ENCODE assay signal across 9 mouse cellular contexts in genomic region chr1:172221297-172222063, GRCm38 (mm10). TPM values are rescaled to one million over a fixed set of nuclear protein-coding genes. Genes with fewer than 3 reads are reported as not detected.
DNase-seq lines count a peak whose midpoint lies in the region; ATAC-seq and TF ChIP-seq lines count a peak whose summit lies in the region.
"Had no signal": no experiment of that assay in that cellular context is flagged by ENCODE, and none has a peak within 500 bp of the region (broad histone marks: within the 10 kb centered on the region; RNA-seq: fewer than 3 reads in every experiment).

No protein-coding gene starts in this region.

- intact Hi-C loops in left cerebral cortex, adult 2 months (cut with DNase I), result no loop called here

- H3K9me3 ChIP-seq in forebrain, embryonic 10.5 days, result no peaks in the 10 kb centered on the region
- no peaks in the 10 kb centered on the region for H3K9me3 ChIP-seq in forebrain, postnatal 0 days (ENCODE audit: low read length)
- H3K9me3 ChIP-seq in kidney, postnatal 0 days (replicated peaks; ENCODE audit: low read length), result no peaks in the 10 kb centered on the region
- H3K9me3 ChIP-seq in forebrain, embryonic 13.5 days (replicated peaks), result no peaks in the 10 kb centered on the region
- no peaks in the 10 kb centered on the region for H3K9me3 ChIP-seq in limb, embryonic 13.5 days

- no peaks in the 10 kb centered on the region for H3K27me3 ChIP-seq in forebrain, embryonic 10.5 days (ENCODE audit: poor library complexity, severe bottlenecking)
- H3K27me3 ChIP-seq in forebrain, postnatal 0 days (ENCODE audit: insufficient read depth, low read length), result no peaks in the 10 kb centered on the region
- no peaks in the 10 kb centered on the region for H3K27me3 ChIP-seq in kidney, postnatal 0 days (ENCODE audit: insufficient read depth, low read length)
- H3K27me3 ChIP-seq in forebrain, embryonic 13.5 days, result no peaks in the 10 kb centered on the region
- H3K27me3 ChIP-seq in limb, embryonic 13.5 days, result no peaks in the 10 kb centered on the region

- no peak for ATAC-seq in forebrain, postnatal 0 days
- peak; percentile 37 for ATAC-seq in kidney, postnatal 0 days (replicated peaks; ENCODE audit: low FRiP score, low read depth)
- ATAC-seq in forebrain, embryonic 13.5 days, result no peak
- peak; percentile 74 for ATAC-seq in limb, embryonic 13.5 days (ENCODE audit: low FRiP score, low read depth)

- H3K4me2 ChIP-seq in forebrain, postnatal 0 days (ENCODE audit: low read depth), result no peak overlapping the region
- H3K4me2 ChIP-seq in kidney, postnatal 0 days (ENCODE audit: low read length), result no peak overlapping the region
- no peak overlapping the region for H3K4me2 ChIP-seq in forebrain, embryonic 13.5 days
- H3K4me2 ChIP-seq in limb, embryonic 13.5 days (replicated peaks), result peak overlapping the region; percentile 38

- H3K27ac ChIP-seq in forebrain, embryonic 10.5 days, result peak overlapping the region; percentile 84
- no peak overlapping the region for H3K27ac ChIP-seq in forebrain, postnatal 0 days (ENCODE audit: low read depth, low read length)
- H3K27ac ChIP-seq in kidney, postnatal 0 days, result peak overlapping the region; percentile 74
- peak overlapping the region; percentile 45 for H3K27ac ChIP-seq in forebrain, embryonic 13.5 days
- H3K27ac ChIP-seq in limb, embryonic 13.5 days, result peak overlapping the region; percentile 98
- no peak overlapping the region for H3K27ac ChIP-seq in left cerebral cortex, adult 2 months

- no peak overlapping the region for H3K9ac ChIP-seq in forebrain, postnatal 0 days
- no peak overlapping the region for H3K9ac ChIP-seq in kidney, postnatal 0 days (ENCODE audit: low read depth, low read length)
- H3K9ac ChIP-seq in forebrain, embryonic 13.5 days, result no peak overlapping the region
- H3K9ac ChIP-seq in limb, embryonic 13.5 days, result peak overlapping the region; percentile 54

- no peaks in the 10 kb centered on the region for H3K36me3 ChIP-seq in forebrain, embryonic 10.5 days (replicated peaks)
- H3K36me3 ChIP-seq in forebrain, postnatal 0 days (ENCODE audit: insufficient read depth), result no peaks in the 10 kb centered on the region
- H3K36me3 ChIP-seq in kidney, postnatal 0 days (ENCODE audit: insufficient read depth, low read length), result no peaks in the 10 kb centered on the region
- H3K36me3 ChIP-seq in forebrain, embryonic 13.5 days (ENCODE audit: poor library complexity, severe bottlenecking), result no peaks in the 10 kb centered on the region
- no peaks in the 10 kb centered on the region for H3K36me3 ChIP-seq in limb, embryonic 13.5 days

- no peak for TF ChIP-seq CTCF in forebrain, postnatal 0 days (IDR thresholded peaks at IDR 0.05; ENCODE audit: low read depth)
- no peak for TF ChIP-seq CTCF in kidney, postnatal 0 days (IDR thresholded peaks at IDR 0.05; ENCODE audit: low read depth)
- no peak for TF ChIP-seq CTCF in left cerebral cortex, adult 2 months (IDR thresholded peaks at IDR 0.05)

- DNase-seq in forebrain, embryonic 10.5 days (ENCODE audit: extremely low spot score, low spot score), result peak; percentile 25
- no peak for DNase-seq in forebrain, postnatal 0 days
- DNase-seq in kidney, postnatal 0 days (ENCODE audit: low spot score), result peak; percentile 75
- no peak for DNase-seq in kidney, adult 8-10 months
- no peak for DNase-seq in left cerebral cortex, adult 2 months (ENCODE audit: extremely low spot score in 1 of 2, low spot score in 2 of 2)
- no peak for DNase-seq in left cerebral cortex, adult 9 months (ENCODE audit: low spot score in 2 of 2)
- DNase-seq: spleen, adult 18-20 months had no signal

- no peak overlapping the region; the same call in 1 of the 2 replicates for H3K4me3 ChIP-seq in forebrain, embryonic 10.5 days
- H3K4me3 ChIP-seq in forebrain, postnatal 0 days (ENCODE audit: low read depth, low read length), result no peak overlapping the region
- no peak overlapping the region for H3K4me3 ChIP-seq in kidney, postnatal 0 days (replicated peaks; ENCODE audit: low read depth, low read length)
- H3K4me3 ChIP-seq in forebrain, embryonic 13.5 days, result no peak overlapping the region
- H3K4me3 ChIP-seq in limb, embryonic 13.5 days, result no peak overlapping the region
- no peak overlapping the region for H3K4me3 ChIP-seq in left cerebral cortex, adult 2 months

- H3K4me1 ChIP-seq in forebrain, embryonic 10.5 days, result peaks cover 62% of the 10 kb centered on the region
- no peaks in the 10 kb centered on the region for H3K4me1 ChIP-seq in forebrain, postnatal 0 days (ENCODE audit: insufficient read depth)
- H3K4me1 ChIP-seq in kidney, postnatal 0 days (replicated peaks; ENCODE audit: insufficient read depth, low read length), result peaks cover 32% of the 10 kb centered on the region
- peaks cover 58% of the 10 kb centered on the region for H3K4me1 ChIP-seq in forebrain, embryonic 13.5 days
- H3K4me1 ChIP-seq in limb, embryonic 13.5 days, result peaks cover 60% of the 10 kb centered on the region

- WGBS in forebrain, embryonic 10.5 days, result 42% methylated on average over 11 of the region's 11 CpGs
- WGBS in forebrain, postnatal 0 days, result 46% methylated on average over 11 of the region's 11 CpGs
- 29% methylated on average over 11 of the region's 11 CpGs for WGBS in kidney, postnatal 0 days
- WGBS in forebrain, embryonic 13.5 days, result 44% methylated on average over 11 of the region's 11 CpGs
- 25% methylated on average over 11 of the region's 11 CpGs for WGBS in limb, embryonic 13.5 days

RNA-seq across cellular contexts. Expression of gene Casq1, which starts 1.8 kb away (rescaled TPM):
- 0.69 and 0.99 TPM in 2 replicates for polyA plus RNA-seq in forebrain, embryonic 10.5 days (2016; fragmentation: Nextera tagmentation; extraction: Ambion mirVana)
- 0.76 and 2.2 TPM in 2 replicates for total RNA-seq in forebrain, postnatal 0 days (2014; rRNA removed)
- polyA plus RNA-seq in forebrain, postnatal 0 days (2015; fragmentation: Nextera tagmentation; extraction: Ambion mirVana), result 3.3 and 3.5 TPM in 2 replicates
- 2.4 and 3.1 TPM in 2 replicates for polyA plus RNA-seq in kidney, postnatal 0 days (2015; fragmentation: Nextera tagmentation; extraction: Ambion mirVana)
- polyA plus RNA-seq in forebrain, embryonic 13.5 days (2015; fragmentation: Nextera tagmentation; extraction: Ambion mirVana), result 4.5 TPM in 2 replicates
- 6.5 and 8.1 TPM in 2 replicates for polyA plus RNA-seq in limb, embryonic 13.5 days (2015; fragmentation: Nextera tagmentation; extraction: Ambion mirVana)
- under 1 TPM in 1 of 2 experiments, not detected in 1; 0.48 TPM for total RNA-seq in left cerebral cortex, adult 2 months (2021)

RNA-seq across cellular contexts. Expression of gene Pea15a, which starts 14.9 kb away (rescaled TPM):
- 282 and 292 TPM in 2 replicates for polyA plus RNA-seq in forebrain, embryonic 10.5 days (2016; fragmentation: Nextera tagmentation; extraction: Ambion mirVana)
- total RNA-seq in forebrain, postnatal 0 days (2014; rRNA removed), result 265 and 281 TPM in 2 replicates
- polyA plus RNA-seq in forebrain, postnatal 0 days (2015; fragmentation: Nextera tagmentation; extraction: Ambion mirVana), result 412 and 475 TPM in 2 replicates
- 91.8 and 103 TPM in 2 replicates for polyA plus RNA-seq in kidney, postnatal 0 days (2015; fragmentation: Nextera tagmentation; extraction: Ambion mirVana)
- polyA plus RNA-seq in forebrain, embryonic 13.5 days (2015; fragmentation: Nextera tagmentation; extraction: Ambion mirVana), result 470 and 471 TPM in 2 replicates
- polyA plus RNA-seq in limb, embryonic 13.5 days (2015; fragmentation: Nextera tagmentation; extraction: Ambion mirVana), result 108 and 113 TPM in 2 replicates
- total RNA-seq in left cerebral cortex, adult 2 months (2021), result 100 to 1,000 TPM; 387 to 422 TPM

RNA-seq across cellular contexts. Expression of gene Atp1a4, which starts 36.7 kb away (rescaled TPM):
- polyA plus RNA-seq in forebrain, embryonic 10.5 days (2016; fragmentation: Nextera tagmentation; extraction: Ambion mirVana), result not detected in 2 replicates
- total RNA-seq in forebrain, postnatal 0 days (2014; rRNA removed), result not detected in 2 replicates
- polyA plus RNA-seq in forebrain, postnatal 0 days (2015; fragmentation: Nextera tagmentation; extraction: Ambion mirVana), result not detected in 2 replicates
- not detected in 2 replicates for polyA plus RNA-seq in kidney, postnatal 0 days (2015; fragmentation: Nextera tagmentation; extraction: Ambion mirVana)
- 0.10 TPM in 1 of 2 replicates, not detected in the other for polyA plus RNA-seq in forebrain, embryonic 13.5 days (2015; fragmentation: Nextera tagmentation; extraction: Ambion mirVana)
- not detected in 2 replicates for polyA plus RNA-seq in limb, embryonic 13.5 days (2015; fragmentation: Nextera tagmentation; extraction: Ambion mirVana)
- total RNA-seq in left cerebral cortex, adult 2 months (2021), result not detected

RNA-seq across cellular contexts. Expression of gene Igsf8, which starts 40.0 kb away (rescaled TPM):
- polyA plus RNA-seq in forebrain, embryonic 10.5 days (2016; fragmentation: Nextera tagmentation; extraction: Ambion mirVana), result 53.0 and 55.4 TPM in 2 replicates
- total RNA-seq in forebrain, postnatal 0 days (2014; rRNA removed), result 117 and 136 TPM in 2 replicates
- polyA plus RNA-seq in forebrain, postnatal 0 days (2015; fragmentation: Nextera tagmentation; extraction: Ambion mirVana), result 110 and 113 TPM in 2 replicates
- 39.0 and 43.0 TPM in 2 replicates for polyA plus RNA-seq in kidney, postnatal 0 days (2015; fragmentation: Nextera tagmentation; extraction: Ambion mirVana)
- 164 and 169 TPM in 2 replicates for polyA plus RNA-seq in forebrain, embryonic 13.5 days (2015; fragmentation: Nextera tagmentation; extraction: Ambion mirVana)
- 42.2 and 46.7 TPM in 2 replicates for polyA plus RNA-seq in limb, embryonic 13.5 days (2015; fragmentation: Nextera tagmentation; extraction: Ambion mirVana)
- 100 to 1,000 TPM; 257 to 260 TPM for total RNA-seq in left cerebral cortex, adult 2 months (2021)

Comparison
In these comparisons a context has a peak if more than half of its experiments do, and no peak if none do; other contexts are left out.
1. DNase-seq: peak in forebrain, embryonic 10.5 days (single experiment) and kidney, postnatal 0 days (single experiment); none in forebrain, postnatal 0 days (single experiment), kidney, adult 8-10 months (0 of 2), left cerebral cortex, adult 2 months (0 of 2) and left cerebral cortex, adult 9 months (0 of 2).
2. H3K27ac ChIP-seq: peak in forebrain, embryonic 10.5 days (single experiment), kidney, postnatal 0 days (single experiment), forebrain, embryonic 13.5 days (single experiment) and limb, embryonic 13.5 days (single experiment); none in forebrain, postnatal 0 days (single experiment) and left cerebral cortex, adult 2 months (single experiment).
3. ATAC-seq: peak in kidney, postnatal 0 days (single experiment) and limb, embryonic 13.5 days (single experiment); none in forebrain, postnatal 0 days (single experiment) and forebrain, embryonic 13.5 days (single experiment).